Mouse (Mus musculus): ENCODE data around the gene Gas2l3.

Gene Gas2l3

GRCm38 (mm10) chr10:89392687-89393086 is 51.1 kb downstream of the Gas2l3 start:
- no peak for DNase-seq

- DNase-seq, result no peak
Observed at GRCm38 (mm10) chr10:89391571-89392163, 52.1 kb downstream of the Gas2l3 start.

- DNase-seq, result no peak
Observed at GRCm38 (mm10) chr10:89386461-89386860, 57.3 kb downstream of the Gas2l3 start.

- DNase-seq, result peak; percentile 53 to 72
Observed at GRCm38 (mm10) chr10:89383462-89383861, 60.3 kb downstream of the Gas2l3 start.

GRCm38 (mm10) chr10:89377750-89378149 is 66.0 kb downstream of the Gas2l3 start:
- no peak for DNase-seq

GRCm38 (mm10) chr10:89370051-89370450 is 73.7 kb downstream of the Gas2l3 start:
- DNase-seq, result no peak

- DNase-seq, result no peak
Observed at GRCm38 (mm10) chr10:89358933-89359332, 84.8 kb downstream of the Gas2l3 start.
